Mouse (Mus musculus) midbrain, embryonic 10.5 days (tissue): ENCODE data around the gene Slc35d1. TPM values are rescaled to one million over a fixed set of nuclear protein-coding genes. Genes with fewer than 3 reads are reported as not detected.
"Not testable (repeated sequence)": the region's sequence is repeated elsewhere in the genome, so short reads cannot be mapped to it uniquely, and the experiment has no call there.

Source experiments
- DNase-seq: peaks from one replicate; pipeline ENCODE4 v3.0.0-alpha.2; 2017; ENCODE audit warnings: low spot score
- H3K27ac ChIP-seq: fragments of 300-500 bp; sonication (generic); replicated peaks from 2 replicates; pipeline ENCODE4 v1.5.1; 2016; ENCODE audit warnings: mild to moderate bottlenecking
- H3K27me3 ChIP-seq: fragments of 300-500 bp; sonication (generic); 2 replicates; pipeline ENCODE4 v1.6.1; 2016; ENCODE audit warnings: low read depth, mild to moderate bottlenecking; ENCODE audit not compliant: poor library complexity, severe bottlenecking
- H3K36me3 ChIP-seq: fragments of 300-500 bp; sonication (generic); 2 replicates; pipeline ENCODE4 v1.6.1; 2016; ENCODE audit warnings: mild to moderate bottlenecking, moderate library complexity
- H3K4me1 ChIP-seq: fragments of 300-500 bp; sonication (generic); 2 replicates; pipeline ENCODE4 v1.6.1; 2016
- H3K4me3 ChIP-seq: fragments of 300-500 bp; sonication (generic); 2 replicates; pipeline ENCODE4 v1.5.1; 2016; ENCODE audit warnings: mild to moderate bottlenecking, moderate library complexity
- H3K9me3 ChIP-seq: fragments of 300-500 bp; sonication (generic); replicated peaks from 2 replicates; pipeline ENCODE4 v1.6.1; 2016; ENCODE audit warnings: mild to moderate bottlenecking
- WGBS: fragments of 180-500 bp; shearing (Covaris S2); methylation state at CpG from one replicate; pipeline ENCODE4 v1.1.7; 2016; 5-methylcytosine and 5-hydroxymethylcytosine counted together
- polyA plus RNA-seq: library from polyadenylated mRNA; unstranded; fragments of >200 nt; fragmentation: Nextera tagmentation; extraction: Ambion mirVana; gene quantifications from 2 replicates; pipeline ENCODE4 v1.2.1, GENCODE M21; 2016

The Slc35d1 gene
- polyA plus RNA-seq, 1 experiment from 2014 or later: 8.8 TPM

- H3K4me3 ChIP-seq: no peak overlapping the region
- H3K4me1 ChIP-seq: no peaks in the 10 kb centered on the region
- H3K27ac ChIP-seq: no peak overlapping the region
- H3K36me3 ChIP-seq: peaks cover 71% of the 10 kb centered on the region
- no peaks in the 10 kb centered on the region for H3K27me3 ChIP-seq
- DNase-seq: no peak
- no peaks in the 10 kb centered on the region for H3K9me3 ChIP-seq
- WGBS: 94% methylated on average over 1 of the region's 1 CpGs
Observed at GRCm38 (mm10) chr4:103177681-103178080, 37.3 kb downstream of the Slc35d1 start.

- no peaks in the 10 kb centered on the region for H3K4me1 ChIP-seq
- no peak overlapping the region for H3K27ac ChIP-seq
- DNase-seq: no peak
- peaks cover 80% of the 10 kb centered on the region for H3K36me3 ChIP-seq
- no peaks in the 10 kb centered on the region for H3K27me3 ChIP-seq
- 88% methylated on average over 7 of the region's 7 CpGs for WGBS
- no peaks in the 10 kb centered on the region for H3K9me3 ChIP-seq
- no peak overlapping the region for H3K4me3 ChIP-seq
Observed at GRCm38 (mm10) chr4:103174001-103174400, 41.0 kb downstream of the Slc35d1 start.

- peaks cover 79% of the 10 kb centered on the region for H3K36me3 ChIP-seq
- no peak for DNase-seq
Observed at GRCm38 (mm10) chr4:103173507-103173906, 41.5 kb downstream of the Slc35d1 start.

GRCm38 (mm10) chr4:103171256-103171655 lies 43.7 kb downstream of the Slc35d1 start:
- DNase-seq: no peak
- Histone ChIP-seq H3K4me3 (no peak overlapping the region), H3K36me3 (peaks cover 58% of the 10 kb centered on the region), H3K27me3 (no peaks in the 10 kb centered on the region), H3K4me1 (no peaks in the 10 kb centered on the region), H3K9me3 (no peaks in the 10 kb centered on the region), H3K27ac (no peak overlapping the region)
- 95% methylated on average over 3 of the region's 3 CpGs for WGBS

More at GRCm38 (mm10) chr4:103173507-103173906, 41.5 kb downstream of the Slc35d1 start:
- Histone ChIP-seq H3K27ac (no peak overlapping the region), H3K27me3 (no peaks in the 10 kb centered on the region), H3K4me1 (no peaks in the 10 kb centered on the region), H3K9me3 (no peaks in the 10 kb centered on the region), H3K4me3 (no peak overlapping the region)
- 89% methylated on average over 6 of the region's 6 CpGs for WGBS

GRCm38 (mm10) chr4:103166198-103166597 lies 48.8 kb downstream of the Slc35d1 start:
- H3K36me3 ChIP-seq: peaks cover 67% of the 10 kb centered on the region
- 97% methylated on average over 1 of the region's 1 CpGs for WGBS

GRCm38 (mm10) chr4:103158781-103159180 lies 56.2 kb downstream of the Slc35d1 start:
- Histone ChIP-seq H3K9me3 (no peaks in the 10 kb centered on the region), H3K4me3 (no peak overlapping the region), H3K27me3 (no peaks in the 10 kb centered on the region), H3K27ac (no peak overlapping the region), H3K4me1 (no peaks in the 10 kb centered on the region), H3K36me3 (peaks cover 100% of the 10 kb centered on the region)
- DNase-seq: no peak
- 92% methylated on average over 4 of the region's 4 CpGs for WGBS

More at GRCm38 (mm10) chr4:103166198-103166597, 48.8 kb downstream of the Slc35d1 start:
- H3K27me3 ChIP-seq, H3K4me1 ChIP-seq, H3K9me3 ChIP-seq, H3K27ac ChIP-seq, DNase-seq, H3K4me3 ChIP-seq: not testable (repeated sequence)

- no peak overlapping the region for H3K27ac ChIP-seq
- DNase-seq: no peak
- no peak overlapping the region for H3K4me3 ChIP-seq
- H3K4me1 ChIP-seq: no peaks in the 10 kb centered on the region
- peaks cover 99% of the 10 kb centered on the region for H3K36me3 ChIP-seq
- 95% methylated on average over 5 of the region's 5 CpGs for WGBS
- H3K27me3 ChIP-seq: no peaks in the 10 kb centered on the region
- no peaks in the 10 kb centered on the region for H3K9me3 ChIP-seq
Observed at GRCm38 (mm10) chr4:103151946-103152345, 63.0 kb downstream of the Slc35d1 start.

GRCm38 (mm10) chr4:103146339-103146738 lies 68.6 kb downstream of the Slc35d1 start:
- Histone ChIP-seq H3K36me3 (peaks cover 90% of the 10 kb centered on the region), H3K4me3 (no peak overlapping the region), H3K4me1 (no peaks in the 10 kb centered on the region), H3K27ac (no peak overlapping the region), H3K9me3 (no peaks in the 10 kb centered on the region), H3K27me3 (no peaks in the 10 kb centered on the region)
- peak; percentile 59 for DNase-seq
- 58% methylated on average over 5 of the region's 5 CpGs for WGBS

- peaks cover 83% of the 10 kb centered on the region for H3K36me3 ChIP-seq
Observed at GRCm38 (mm10) chr4:103136946-103137345, 78.0 kb downstream of the Slc35d1 start.

GRCm38 (mm10) chr4:103126533-103126932 lies 88.4 kb downstream of the Slc35d1 start:
- WGBS: 93% methylated on average over 4 of the region's 4 CpGs
- H3K27me3 ChIP-seq: no peaks in the 10 kb centered on the region
- H3K4me1 ChIP-seq: no peaks in the 10 kb centered on the region
- DNase-seq: no peak
- H3K9me3 ChIP-seq: no peaks in the 10 kb centered on the region
- peaks cover 9% of the 10 kb centered on the region for H3K36me3 ChIP-seq
- H3K27ac ChIP-seq: no peak overlapping the region
- H3K4me3 ChIP-seq: no peak overlapping the region

More at GRCm38 (mm10) chr4:103136946-103137345, 78.0 kb downstream of the Slc35d1 start:
- Histone ChIP-seq H3K4me1 (no peaks in the 10 kb centered on the region), H3K27ac (no peak overlapping the region), H3K4me3 (no peak overlapping the region), H3K9me3 (no peaks in the 10 kb centered on the region), H3K27me3 (no peaks in the 10 kb centered on the region)
- 90% methylated on average over 1 of the region's 1 CpGs for WGBS
- no peak for DNase-seq

GRCm38 (mm10) chr4:103123606-103124005 lies 91.4 kb downstream of the Slc35d1 start:
- no peak for DNase-seq
- Histone ChIP-seq H3K27me3 (no peaks in the 10 kb centered on the region), H3K27ac (no peak overlapping the region), H3K36me3 (no peaks in the 10 kb centered on the region), H3K9me3 (no peaks in the 10 kb centered on the region), H3K4me1 (peaks cover 21% of the 10 kb centered on the region), H3K4me3 (no peak overlapping the region)

- H3K4me1 ChIP-seq: peaks cover 23% of the 10 kb centered on the region
- no peak overlapping the region for H3K27ac ChIP-seq
- WGBS: 85% methylated on average over 2 of the region's 2 CpGs
- H3K27me3 ChIP-seq: peaks cover 2% of the 10 kb centered on the region; the same call in 1 of the 2 replicates
- no peaks in the 10 kb centered on the region for H3K9me3 ChIP-seq
- no peak for DNase-seq
- H3K36me3 ChIP-seq: no peaks in the 10 kb centered on the region
- no peak overlapping the region for H3K4me3 ChIP-seq
Observed at GRCm38 (mm10) chr4:103123086-103123485, 91.9 kb downstream of the Slc35d1 start.

GRCm38 (mm10) chr4:103120874-103121389 lies 94.0 kb downstream of the Slc35d1 start:
- peaks cover 4% of the 10 kb centered on the region; the same call in 1 of the 2 replicates for H3K36me3 ChIP-seq
- H3K4me3 ChIP-seq: peak overlapping the region; percentile 91
- no peak overlapping the region for H3K27ac ChIP-seq
- peaks cover 5% of the 10 kb centered on the region; the same call in 1 of the 2 replicates for H3K27me3 ChIP-seq
- H3K4me1 ChIP-seq: peaks cover 27% of the 10 kb centered on the region
- no peaks in the 10 kb centered on the region for H3K9me3 ChIP-seq
- no peak for DNase-seq
- 92% methylated on average over 9 of the region's 9 CpGs for WGBS
